Mouse (Mus musculus) kidney, postnatal 0 days (tissue): Measurements from ENCODE around the gene Pithd1. TPM values are rescaled to one million over a fixed set of nuclear protein-coding genes. Genes with fewer than 3 reads are reported as not detected.

Experiments
- ATAC-seq: fragments of 200-750 bp; cut with Nextera tagmentation; replicated peaks from 2 replicates; pipeline ENCODE4 v1.8.0; 2017; ENCODE audit warnings: low read depth, moderate number of reproducible peaks, moderate TSS enrichment, moderate library complexity; ENCODE audit not compliant: low FRiP score
- DNase-seq: peaks from one replicate; pipeline ENCODE4 v3.0.0-alpha.2; 2016; ENCODE audit warnings: low spot score
- H3K27ac ChIP-seq: fragments of 300-500 bp; sonication (generic); 2 replicates; pipeline ENCODE4 v1.5.1; 2014; ENCODE audit warnings: mild to moderate bottlenecking
- H3K27me3 ChIP-seq: fragments of 300-500 bp; sonication (generic); 2 replicates; pipeline ENCODE4 v1.6.1; 2014; ENCODE audit warnings: low read length, mixed read lengths; ENCODE audit not compliant: insufficient read depth
- H3K36me3 ChIP-seq: fragments of 300-500 bp; sonication (generic); 2 replicates; pipeline ENCODE4 v1.6.1; 2014; ENCODE audit warnings: low read length, mixed read lengths; ENCODE audit not compliant: insufficient read depth
- H3K4me1 ChIP-seq: fragments of 300-500 bp; sonication (generic); replicated peaks from 2 replicates; pipeline ENCODE4 v1.6.1; 2014; ENCODE audit warnings: antibody characterized with exemption, low read length, mixed read lengths; ENCODE audit not compliant: insufficient read depth
- H3K4me2 ChIP-seq: fragments of 300-500 bp; sonication (generic); 2 replicates; pipeline ENCODE4 v1.6.1; 2014; ENCODE audit warnings: mild to moderate bottlenecking, low read length, moderate library complexity, mixed read lengths
- H3K4me3 ChIP-seq: fragments of 300-500 bp; sonication (generic); replicated peaks from 2 replicates; pipeline ENCODE4 v1.5.1; 2014; ENCODE audit warnings: low read depth, low read length
- H3K9ac ChIP-seq: fragments of 300-500 bp; sonication (generic); 2 replicates; pipeline ENCODE4 v1.6.1; 2014; ENCODE audit warnings: low read depth, low read length
- H3K9me3 ChIP-seq: fragments of 300-500 bp; sonication (generic); replicated peaks from 2 replicates; pipeline ENCODE4 v1.6.1; 2016; ENCODE audit warnings: low read length, inconsistent platforms, mixed read lengths
- CTCF ChIP-seq: IDR thresholded peaks from 2 replicates; pipeline ENCODE4 v1.5.1; 2016; ENCODE audit warnings: antibody characterized with exemption, low read depth, mild to moderate bottlenecking, moderate library complexity
- WGBS: fragments of 180-500 bp; shearing (Covaris S2); extraction: QIAGEN DNeasy Blood & Tissue Kit; methylation state at CpG from one replicate; pipeline ENCODE4 v1.1.7; 2014; 5-methylcytosine and 5-hydroxymethylcytosine counted together
- polyA plus RNA-seq: library from polyadenylated mRNA; unstranded; fragments of >200 nt; fragmentation: Nextera tagmentation; extraction: Ambion mirVana; gene quantifications from 2 replicates; pipeline ENCODE4 v1.2.1, GENCODE M21; 2015

Pithd1 gene
- polyA plus RNA-seq, 1 experiment from 2014 or later = 49.0 TPM

DNA sequence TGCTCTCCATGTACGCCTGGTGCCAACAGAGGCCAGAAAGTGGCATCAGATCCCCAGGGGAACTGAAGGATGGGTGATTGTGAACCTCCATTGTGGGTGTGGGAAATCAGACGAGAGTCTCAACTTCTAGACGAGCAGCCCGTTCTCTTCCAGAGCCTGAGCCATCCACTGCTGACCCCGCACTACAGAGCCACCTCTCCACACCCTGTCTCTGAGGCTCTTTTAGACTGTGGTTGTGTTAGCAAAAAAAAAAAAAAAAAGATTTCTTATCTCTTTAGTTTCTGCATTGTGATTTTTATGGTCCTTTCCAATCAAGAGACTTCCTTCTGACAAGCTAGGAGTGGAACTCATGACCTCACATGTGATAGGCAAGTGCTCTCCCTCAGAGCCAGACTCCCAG lies 57.7 kb downstream of the Pithd1 start:
- Histone ChIP-seq H3K9me3 (no peaks in the 10 kb centered on the region), H3K27me3 (no peaks in the 10 kb centered on the region), H3K4me1 (no peaks in the 10 kb centered on the region), H3K36me3 (0 out of 2 replicates have a peak, but pooled peaks cover 31% of the 10 kb centered on the region), H3K4me2 (no peak overlapping the region), H3K4me3 (no peak overlapping the region), H3K27ac (no peak overlapping the region), H3K9ac (no peak overlapping the region)
- 92% methylated on average over 5 of the region's 5 CpGs for WGBS
- no peak for TF ChIP-seq CTCF
- ATAC-seq (no peak), DNase-seq (no peak)

DNA sequence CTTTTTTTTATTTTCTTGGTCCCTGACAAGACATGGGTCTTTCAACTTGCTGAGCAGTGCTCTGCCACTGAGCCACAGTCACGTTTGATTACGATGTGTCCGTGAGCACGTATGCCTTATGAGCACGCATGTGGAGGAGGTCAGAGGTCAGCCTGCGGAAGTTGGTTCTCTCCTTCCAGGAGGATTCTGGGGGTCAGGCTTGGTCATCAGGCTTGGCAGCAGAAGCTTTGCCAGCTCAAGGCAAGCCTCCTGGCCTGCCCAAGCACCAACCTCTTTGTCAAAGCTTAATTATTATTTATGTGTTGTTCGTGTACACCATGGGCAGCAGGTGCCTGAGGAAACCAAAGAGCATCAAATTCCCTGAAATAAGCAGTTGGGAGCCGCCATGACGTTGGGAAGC lies 58.7 kb downstream of the Pithd1 start:
- WGBS = 78% methylated on average over 9 of the region's 9 CpGs

DNA sequence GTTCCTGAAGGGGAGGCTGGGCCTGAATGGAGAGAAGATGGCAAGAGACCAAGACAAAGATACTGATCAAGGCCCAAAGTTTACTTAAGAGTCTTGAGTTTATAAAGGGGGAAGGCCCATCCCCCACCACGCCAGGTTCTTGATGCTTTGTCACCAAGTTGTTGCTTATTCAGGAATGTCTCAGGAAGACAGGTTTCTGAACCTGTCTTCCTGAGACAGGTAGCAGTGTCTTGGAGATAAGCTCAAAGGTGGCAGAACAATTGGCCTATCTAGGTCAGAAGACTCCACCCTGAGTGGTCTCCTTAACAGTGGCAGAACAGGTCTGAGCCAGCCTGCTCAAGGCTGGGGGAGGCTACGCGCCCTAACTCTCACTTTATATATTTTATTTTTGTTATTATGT lies 60.2 kb downstream of the Pithd1 start:
- H3K4me1 ChIP-seq = no peaks in the 10 kb centered on the region
- 93% methylated on average over 3 of the region's 3 CpGs for WGBS
- ATAC-seq = no peak
- no peak overlapping the region for H3K4me2 ChIP-seq
- H3K27ac ChIP-seq = no peak overlapping the region
- no peak overlapping the region for H3K4me3 ChIP-seq
- 0 out of 2 replicates have a peak, but pooled peaks cover 21% of the 10 kb centered on the region for H3K36me3 ChIP-seq
- no peaks in the 10 kb centered on the region for H3K27me3 ChIP-seq
- H3K9ac ChIP-seq = no peak overlapping the region
- no peaks in the 10 kb centered on the region for H3K9me3 ChIP-seq
- no peak for TF ChIP-seq CTCF
- no peak for DNase-seq

More for the DNA sequence above, 58.7 kb downstream of the Pithd1 start:
- Histone ChIP-seq H3K9me3 (no peaks in the 10 kb centered on the region), H3K27me3 (no peaks in the 10 kb centered on the region), H3K36me3 (0 out of 2 replicates have a peak, but pooled peaks cover 24% of the 10 kb centered on the region), H3K4me1 (no peaks in the 10 kb centered on the region), H3K4me3 (no peak overlapping the region), H3K27ac (no peak overlapping the region), H3K9ac (no peak overlapping the region), H3K4me2 (no peak overlapping the region)
- ATAC-seq (no peak), DNase-seq (no peak)
- no peak for TF ChIP-seq CTCF

- H3K4me1 ChIP-seq = no peaks in the 10 kb centered on the region; the same call in 1 of the 2 replicates
- H3K27me3 ChIP-seq = no peaks in the 10 kb centered on the region
- no peaks in the 10 kb centered on the region for H3K9me3 ChIP-seq
- DNase-seq (no peak), ATAC-seq (no peak)
- 91% methylated on average over 10 of the region's 10 CpGs for WGBS
- H3K36me3 ChIP-seq = 0 out of 2 replicates have a peak, but pooled peaks cover 21% of the 10 kb centered on the region
- H3K4me2 ChIP-seq = no peak overlapping the region
- TF ChIP-seq CTCF = no peak
- H3K9ac ChIP-seq = no peak overlapping the region
- no peak overlapping the region for H3K27ac ChIP-seq
- H3K4me3 ChIP-seq = no peak overlapping the region
Observed at GRCm38 (mm10) chr4:135926195-135926808, 60.8 kb downstream of the Pithd1 start.

Other genes starting within 250 kb of the Pithd1 start
- gene Myom3, start 227.5 kb downstream of the Pithd1 start, polyA plus RNA-seq = 0.39 and 0.54 TPM in 2 replicates
- gene Srsf10, start 131.5 kb downstream of the Pithd1 start, polyA plus RNA-seq = 192 and 194 TPM in 2 replicates
- gene Pnrc2, start 113.4 kb downstream of the Pithd1 start, polyA plus RNA-seq = 190 and 194 TPM in 2 replicates
- gene Cnr2, start 91.9 kb downstream of the Pithd1 start, polyA plus RNA-seq = 0.68 and 0.70 TPM in 2 replicates
- 98.7 and 99.4 TPM in 2 replicates for gene Fuca1, start 66.5 kb downstream of the Pithd1 start, polyA plus RNA-seq
- 107 and 110 TPM in 2 replicates for gene Hmgcl, start 40.8 kb downstream of the Pithd1 start, polyA plus RNA-seq
- 25.1 and 30.0 TPM in 2 replicates for gene Gale, start 23.5 kb downstream of the Pithd1 start, polyA plus RNA-seq
- gene Lypla2, start 14.6 kb downstream of the Pithd1 start, polyA plus RNA-seq = 117 and 123 TPM in 2 replicates
- gene Eloa, start 34.5 kb upstream of the Pithd1 start, polyA plus RNA-seq = 29.1 and 30.9 TPM in 2 replicates
- 490 and 535 TPM in 2 replicates for gene Rpl11, start 66.2 kb upstream of the Pithd1 start, polyA plus RNA-seq
- 764 and 829 TPM in 2 replicates for gene Id3, start 156.2 kb upstream of the Pithd1 start, polyA plus RNA-seq
- gene E2f2, start 185.1 kb upstream of the Pithd1 start, polyA plus RNA-seq = 3.2 and 3.8 TPM in 2 replicates
- gene Asap3, start 219.1 kb upstream of the Pithd1 start, polyA plus RNA-seq = 2.7 and 3.0 TPM in 2 replicates